Mouse (Mus musculus): ENCODE measurements at regions not wholly inside any gene's neighbourhood (a gene's known extent, or its start where the extent isn't known, plus 50 kb on each side); places are given as distances from the start of the nearest gene placed in this dataset.
"Not testable (repeated sequence)": the region's sequence is repeated elsewhere in the genome, so short reads cannot be mapped to it uniquely, and the experiment has no call there.

- DNase-seq (ENCODE audit: low spot score in 2 of 2), result no peak
These were observed 667.4 kb upstream of the Igfbp7 start for GRCm38 (mm10) chr5:78075203-78075602.

- DNase-seq (ENCODE audit: low spot score in 2 of 2), result no peak
These were observed 624.9 kb upstream of the Igfbp7 start for GRCm38 (mm10) chr5:78032554-78033250.

GRCm38 (mm10) chr5:78017523-78017922, 609.7 kb upstream of the Igfbp7 start:
- DNase-seq (ENCODE audit: low spot score in 2 of 2), result no peak

- no peak for DNase-seq (ENCODE audit: low spot score in 2 of 2)
These were observed 578.7 kb upstream of the Igfbp7 start for GRCm38 (mm10) chr5:77986449-77987047.

GRCm38 (mm10) chr5:77985269-77985668, 577.4 kb upstream of the Igfbp7 start:
- DNase-seq (ENCODE audit: low spot score in 2 of 2), result no peak

- not testable (repeated sequence) for DNase-seq (ENCODE audit: low spot score in 2 of 2)
These were observed 532.2 kb upstream of the Igfbp7 start for GRCm38 (mm10) chr5:77940021-77940420.

GRCm38 (mm10) chr5:77931874-77932273, 524.0 kb upstream of the Igfbp7 start:
- no peak for DNase-seq (ENCODE audit: low spot score in 2 of 2)

- DNase-seq (ENCODE audit: low spot score in 2 of 2), result no peak
These were observed 513.3 kb upstream of the Igfbp7 start for GRCm38 (mm10) chr5:77921186-77921585.

GRCm38 (mm10) chr5:77917086-77917676, 509.3 kb upstream of the Igfbp7 start:
- no peak for DNase-seq (ENCODE audit: low spot score in 2 of 2)

- DNase-seq (ENCODE audit: low spot score in 2 of 2), result no peak
These were observed 508.5 kb upstream of the Igfbp7 start for GRCm38 (mm10) chr5:77916375-77916774.

- no peak for DNase-seq (ENCODE audit: low spot score in 2 of 2)
These were observed 501.4 kb upstream of the Igfbp7 start for GRCm38 (mm10) chr5:77909218-77909617.

GRCm38 (mm10) chr5:77892024-77892423, 484.2 kb upstream of the Igfbp7 start:
- DNase-seq (ENCODE audit: low spot score in 2 of 2), result not testable (repeated sequence)

GRCm38 (mm10) chr5:77888534-77888933, 480.7 kb upstream of the Igfbp7 start:
- DNase-seq (ENCODE audit: low spot score in 2 of 2), result no peak

GRCm38 (mm10) chr5:77871403-77871802, 463.6 kb upstream of the Igfbp7 start:
- no peak for DNase-seq (ENCODE audit: low spot score in 2 of 2)

- DNase-seq (ENCODE audit: low spot score in 2 of 2), result no peak
These were observed 457.5 kb upstream of the Igfbp7 start for GRCm38 (mm10) chr5:77865342-77865741.

GRCm38 (mm10) chr5:77855191-77855590, 447.4 kb upstream of the Igfbp7 start:
- no peak for DNase-seq (ENCODE audit: low spot score in 2 of 2)

GRCm38 (mm10) chr5:77853999-77854784, 446.4 kb upstream of the Igfbp7 start:
- DNase-seq (ENCODE audit: low spot score in 2 of 2), result no peak

- DNase-seq (ENCODE audit: low spot score in 2 of 2), result no peak
These were observed 443.8 kb upstream of the Igfbp7 start for GRCm38 (mm10) chr5:77851645-77852044.

GRCm38 (mm10) chr5:77838186-77839097, 430.6 kb upstream of the Igfbp7 start:
- no peak for DNase-seq (ENCODE audit: low spot score in 2 of 2)

- DNase-seq (ENCODE audit: low spot score in 2 of 2), result no peak
These were observed 420.1 kb upstream of the Igfbp7 start for GRCm38 (mm10) chr5:77827971-77828370.

- no peak for DNase-seq (ENCODE audit: low spot score in 2 of 2)
These were observed 418.2 kb upstream of the Igfbp7 start for GRCm38 (mm10) chr5:77826063-77826462.

Data from spleen, postnatal 36 days (tissue).